Mouse (Mus musculus): Measurements from ENCODE around the gene Arhgdig. TPM values are rescaled to one million over a fixed set of nuclear protein-coding genes. Genes with fewer than 3 reads are reported as not detected.

Arhgdig gene
- polyA plus RNA-seq, 1 experiment from 2014 or later: 39.2 TPM

- H3K4me2 ChIP-seq (ENCODE audit: low read depth, low read length): no peak overlapping the region
- H3K4me1 ChIP-seq (ENCODE audit: control insufficient read depth, insufficient read depth, low read length): no peaks in the 10 kb centered on the region
- H3K27me3 ChIP-seq (replicated peaks; ENCODE audit: control insufficient read depth, insufficient read depth, low read length): no peaks in the 10 kb centered on the region
- H3K4me3 ChIP-seq (ENCODE audit: low read depth, low read length): no peak overlapping the region
- DNase-seq (ENCODE audit: low spot score) (no peak), ATAC-seq (ENCODE audit: low read depth) (no peak)
- no peaks in the 10 kb centered on the region for H3K9me3 ChIP-seq (ENCODE audit: control insufficient read depth, low read length)
- no peak overlapping the region for H3K9ac ChIP-seq (ENCODE audit: low read depth, low read length)
- no peak overlapping the region for H3K27ac ChIP-seq (replicated peaks; ENCODE audit: low read depth, low read length)
- WGBS: 66% methylated on average over 2 of the region's 2 CpGs
- H3K36me3 ChIP-seq (ENCODE audit: control insufficient read depth, insufficient read depth, low read length): peaks cover 23% of the 10 kb centered on the region
Observed at GRCm38 (mm10) chr17:26221508-26221907, 13.9 kb upstream of the Arhgdig start.

DNA sequence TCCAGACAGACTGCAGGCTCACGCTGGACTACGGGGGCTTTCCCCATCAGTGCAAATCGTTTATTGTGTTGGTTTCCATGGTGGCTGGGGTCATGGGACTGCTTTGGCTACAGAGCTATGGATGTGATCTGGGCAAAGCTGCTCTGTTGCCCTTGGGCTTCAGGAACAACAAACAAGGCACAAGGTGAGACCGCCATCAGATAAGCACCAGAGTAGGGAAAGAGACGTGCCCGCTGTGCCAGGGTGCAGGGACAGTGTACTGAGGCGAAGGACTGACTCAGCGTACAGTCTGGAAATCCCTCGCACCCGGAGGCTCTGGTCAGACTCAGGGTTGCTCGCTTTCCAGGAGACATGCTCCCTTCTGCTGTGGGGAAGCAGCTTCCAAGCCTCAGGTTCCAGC, 5.1 kb upstream of the Arhgdig start:
- peaks cover 21% of the 10 kb centered on the region; the same call in 1 of the 2 replicates for H3K36me3 ChIP-seq (ENCODE audit: control insufficient read depth, insufficient read depth, low read length)
- DNase-seq (ENCODE audit: low spot score): no peak
- no peaks in the 10 kb centered on the region for H3K4me1 ChIP-seq (ENCODE audit: control insufficient read depth, insufficient read depth, low read length)
- no peak overlapping the region for H3K4me3 ChIP-seq (ENCODE audit: low read depth, low read length)
- no peaks in the 10 kb centered on the region for H3K9me3 ChIP-seq (ENCODE audit: control insufficient read depth, low read length)
- no peak for ATAC-seq (ENCODE audit: low read depth)
- no peak overlapping the region for H3K4me2 ChIP-seq (ENCODE audit: low read depth, low read length)
- no peak overlapping the region for H3K27ac ChIP-seq (replicated peaks; ENCODE audit: low read depth, low read length)
- no peak overlapping the region for H3K9ac ChIP-seq (ENCODE audit: low read depth, low read length)
- H3K27me3 ChIP-seq (replicated peaks; ENCODE audit: control insufficient read depth, insufficient read depth, low read length): no peaks in the 10 kb centered on the region
- 80% methylated on average over 11 of the region's 11 CpGs for WGBS

DNA sequence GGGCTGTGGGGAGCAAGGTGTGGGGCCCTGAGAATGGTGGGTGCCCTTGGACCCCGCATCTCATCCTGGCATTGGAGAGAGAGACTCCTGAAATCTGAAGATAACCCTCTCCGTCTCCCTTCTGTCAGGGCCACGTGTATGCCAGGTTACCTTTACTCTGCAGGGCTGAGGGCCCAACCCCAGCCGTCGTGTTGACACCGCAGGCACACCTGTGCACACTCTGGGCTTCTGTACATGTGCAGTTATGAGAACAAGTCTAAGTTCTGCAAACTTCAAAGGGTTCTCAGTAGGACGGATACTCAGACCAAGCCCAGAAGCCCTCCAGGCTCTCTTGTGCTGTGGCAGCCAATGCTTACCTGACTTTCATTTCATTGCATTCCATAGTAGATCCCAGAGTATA, 4.7 kb upstream of the Arhgdig start:
- Histone ChIP-seq H3K9me3 (ENCODE audit: control insufficient read depth, low read length) (no peaks in the 10 kb centered on the region), H3K4me2 (ENCODE audit: low read depth, low read length) (no peak overlapping the region), H3K27me3 (replicated peaks; ENCODE audit: control insufficient read depth, insufficient read depth, low read length) (no peaks in the 10 kb centered on the region), H3K36me3 (ENCODE audit: control insufficient read depth, insufficient read depth, low read length) (peaks cover 16% of the 10 kb centered on the region; the same call in 1 of the 2 replicates), H3K4me1 (ENCODE audit: control insufficient read depth, insufficient read depth, low read length) (no peaks in the 10 kb centered on the region), H3K9ac (ENCODE audit: low read depth, low read length) (no peak overlapping the region), H3K4me3 (ENCODE audit: low read depth, low read length) (no peak overlapping the region), H3K27ac (replicated peaks; ENCODE audit: low read depth, low read length) (no peak overlapping the region)
- ATAC-seq (ENCODE audit: low read depth) (no peak), DNase-seq (ENCODE audit: low spot score) (no peak)
- WGBS: 94% methylated on average over 7 of the region's 7 CpGs

- no peak overlapping the region for H3K4me3 ChIP-seq (ENCODE audit: low read depth, low read length)
- no peaks in the 10 kb centered on the region for H3K9me3 ChIP-seq (ENCODE audit: control insufficient read depth, low read length)
- no peak overlapping the region for H3K4me2 ChIP-seq (ENCODE audit: low read depth, low read length)
- no peaks in the 10 kb centered on the region for H3K36me3 ChIP-seq (ENCODE audit: control insufficient read depth, insufficient read depth, low read length)
- DNase-seq (ENCODE audit: low spot score) (no peak), ATAC-seq (ENCODE audit: low read depth) (no peak)
- no peak overlapping the region for H3K9ac ChIP-seq (ENCODE audit: low read depth, low read length)
- H3K4me1 ChIP-seq (ENCODE audit: control insufficient read depth, insufficient read depth, low read length): peaks cover 7% of the 10 kb centered on the region; the same call in 1 of the 2 replicates
- WGBS: 39% methylated on average over 1 of the region's 1 CpGs
- peaks cover 33% of the 10 kb centered on the region for H3K27me3 ChIP-seq (replicated peaks; ENCODE audit: control insufficient read depth, insufficient read depth, low read length)
- H3K27ac ChIP-seq (replicated peaks; ENCODE audit: low read depth, low read length): no peak overlapping the region
Observed at GRCm38 (mm10) chr17:26206392-26206791, 1.2 kb downstream of the Arhgdig start.

GRCm38 (mm10) chr17:26204766-26205165, 2.8 kb downstream of the Arhgdig start:
- WGBS: 36% methylated on average over 10 of the region's 11 CpGs

DNA sequence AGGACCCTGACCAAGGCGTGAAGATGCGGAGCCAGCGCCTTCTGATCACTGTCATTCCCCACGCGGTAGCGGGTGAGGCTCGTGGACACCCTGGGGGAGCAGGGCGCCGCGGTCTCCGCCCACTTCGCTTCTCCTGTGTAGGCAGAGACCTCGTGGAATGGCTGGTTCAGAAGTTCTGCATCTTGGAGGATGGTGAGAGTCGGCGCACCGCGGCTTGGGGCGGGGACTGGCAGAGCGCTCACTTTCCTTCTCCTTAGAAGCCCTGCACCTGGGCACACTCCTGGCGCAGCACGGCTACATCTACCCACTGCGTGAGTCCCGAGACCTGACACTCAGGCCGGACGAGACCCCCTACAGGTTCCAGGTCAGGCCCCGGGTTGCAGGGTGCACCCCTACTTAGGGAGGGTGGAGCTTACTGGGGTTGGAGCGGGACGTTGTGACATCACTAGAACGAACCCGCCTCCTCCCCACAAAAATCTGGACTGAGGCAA, 4.2 kb downstream of the Arhgdig start:
- Histone ChIP-seq H3K4me2 (ENCODE audit: low read depth, low read length) (peak overlapping the region; percentile 96), H3K9me3 (ENCODE audit: control insufficient read depth, low read length) (no peaks in the 10 kb centered on the region), H3K27me3 (replicated peaks; ENCODE audit: control insufficient read depth, insufficient read depth, low read length) (peaks cover 52% of the 10 kb centered on the region), H3K36me3 (ENCODE audit: control insufficient read depth, insufficient read depth, low read length) (peaks cover under 1% of the 10 kb centered on the region; the same call in 1 of the 2 replicates), H3K9ac (ENCODE audit: low read depth, low read length) (peak overlapping the region; percentile 54), H3K4me1 (ENCODE audit: control insufficient read depth, insufficient read depth, low read length) (peaks cover 7% of the 10 kb centered on the region; the same call in 1 of the 2 replicates), H3K27ac (replicated peaks; ENCODE audit: low read depth, low read length) (no peak overlapping the region), H3K4me3 (ENCODE audit: low read depth, low read length) (peak overlapping the region; percentile 52)
- WGBS: 1% methylated on average over 26 of the region's 30 CpGs
- ATAC-seq (ENCODE audit: low read depth): peak; percentile 16
- peak; percentile 40 for DNase-seq (ENCODE audit: low spot score)

More at GRCm38 (mm10) chr17:26204766-26205165, 2.8 kb downstream of the Arhgdig start:
- Histone ChIP-seq H3K27me3 (replicated peaks; ENCODE audit: control insufficient read depth, insufficient read depth, low read length) (peaks cover 48% of the 10 kb centered on the region), H3K27ac (replicated peaks; ENCODE audit: low read depth, low read length) (no peak overlapping the region), H3K4me3 (ENCODE audit: low read depth, low read length) (no peak overlapping the region), H3K9ac (ENCODE audit: low read depth, low read length) (no peak overlapping the region), H3K4me1 (ENCODE audit: control insufficient read depth, insufficient read depth, low read length) (peaks cover 7% of the 10 kb centered on the region; the same call in 1 of the 2 replicates), H3K4me2 (ENCODE audit: low read depth, low read length) (no peak overlapping the region), H3K9me3 (ENCODE audit: control insufficient read depth, low read length) (no peaks in the 10 kb centered on the region), H3K36me3 (ENCODE audit: control insufficient read depth, insufficient read depth, low read length) (no peaks in the 10 kb centered on the region)
- DNase-seq (ENCODE audit: low spot score): no peak
- no peak for ATAC-seq (ENCODE audit: low read depth)

DNA sequence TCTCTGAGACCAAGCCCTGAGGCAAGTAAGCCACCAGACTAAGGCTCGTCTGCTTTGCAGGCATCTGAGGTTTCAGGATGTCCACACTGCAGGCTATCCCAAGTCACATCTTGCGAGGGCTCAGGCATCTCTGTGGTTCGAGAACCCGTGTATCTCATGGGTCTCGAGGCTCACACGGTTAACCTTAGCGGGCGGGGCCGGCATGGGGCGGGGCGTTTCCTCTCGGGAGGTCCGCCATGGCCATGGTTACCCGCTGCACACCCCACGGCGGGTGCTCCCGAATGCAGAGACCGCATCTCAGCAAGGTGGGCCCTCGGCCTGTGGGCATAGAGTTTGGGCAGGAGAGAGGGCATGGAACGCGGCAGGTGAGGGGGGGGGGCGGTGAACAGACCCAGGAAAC, 4.8 kb downstream of the Arhgdig start, which contains the start of gene Rgs11:
Gene Rgs11, plus strand, starts transcription at position 215 of the 400 bp plus-strand sequence.
- no peak for DNase-seq (ENCODE audit: low spot score)
- peak within 1 kb of the TSS; percentile 96 for H3K4me2 ChIP-seq (ENCODE audit: low read depth, low read length)
- peaks cover 6% of the 10 kb centered on the region; the same call in 1 of the 2 replicates for H3K36me3 ChIP-seq (ENCODE audit: control insufficient read depth, insufficient read depth, low read length)
- peaks cover 52% of the 10 kb centered on the region for H3K27me3 ChIP-seq (replicated peaks; ENCODE audit: control insufficient read depth, insufficient read depth, low read length)
- H3K4me1 ChIP-seq (ENCODE audit: control insufficient read depth, insufficient read depth, low read length): peaks cover 7% of the 10 kb centered on the region; the same call in 1 of the 2 replicates
- H3K27ac ChIP-seq (replicated peaks; ENCODE audit: low read depth, low read length): no peak within 1 kb of the TSS
- no peak; the same call in 1 of the 2 replicates for ATAC-seq (ENCODE audit: low read depth)
- peak within 1 kb of the TSS; percentile 52 for H3K4me3 ChIP-seq (ENCODE audit: low read depth, low read length)
- no peaks in the 10 kb centered on the region for H3K9me3 ChIP-seq (ENCODE audit: control insufficient read depth, low read length)
- WGBS: 2% methylated on average over 17 of the region's 22 CpGs
- H3K9ac ChIP-seq (ENCODE audit: low read depth, low read length): peak within 1 kb of the TSS; percentile 54

GRCm38 (mm10) chr17:26201998-26202397, 5.6 kb downstream of the Arhgdig start:
- Histone ChIP-seq H3K27ac (replicated peaks; ENCODE audit: low read depth, low read length) (no peak overlapping the region), H3K36me3 (ENCODE audit: control insufficient read depth, insufficient read depth, low read length) (peaks cover 12% of the 10 kb centered on the region), H3K27me3 (replicated peaks; ENCODE audit: control insufficient read depth, insufficient read depth, low read length) (peaks cover 52% of the 10 kb centered on the region), H3K4me2 (ENCODE audit: low read depth, low read length) (no peak overlapping the region), H3K9me3 (ENCODE audit: control insufficient read depth, low read length) (no peaks in the 10 kb centered on the region), H3K4me3 (ENCODE audit: low read depth, low read length) (peak overlapping the region; percentile 3; the same call in 1 of the 2 replicates), H3K9ac (ENCODE audit: low read depth, low read length) (no peak overlapping the region), H3K4me1 (ENCODE audit: control insufficient read depth, insufficient read depth, low read length) (peaks cover 7% of the 10 kb centered on the region; the same call in 1 of the 2 replicates)
- no peak for ATAC-seq (ENCODE audit: low read depth)
- no peak for DNase-seq (ENCODE audit: low spot score)

All from embryonic facial prominence, embryonic 14.5 days (tissue).